Mouse (Mus musculus): ENCODE results near the gene Dusp1. TPM values are rescaled to one million over a fixed set of nuclear protein-coding genes. Genes with fewer than 3 reads are reported as not detected.

Gene Dusp1
- polyA plus RNA-seq, 1 experiment = 71.1 TPM

DNA sequence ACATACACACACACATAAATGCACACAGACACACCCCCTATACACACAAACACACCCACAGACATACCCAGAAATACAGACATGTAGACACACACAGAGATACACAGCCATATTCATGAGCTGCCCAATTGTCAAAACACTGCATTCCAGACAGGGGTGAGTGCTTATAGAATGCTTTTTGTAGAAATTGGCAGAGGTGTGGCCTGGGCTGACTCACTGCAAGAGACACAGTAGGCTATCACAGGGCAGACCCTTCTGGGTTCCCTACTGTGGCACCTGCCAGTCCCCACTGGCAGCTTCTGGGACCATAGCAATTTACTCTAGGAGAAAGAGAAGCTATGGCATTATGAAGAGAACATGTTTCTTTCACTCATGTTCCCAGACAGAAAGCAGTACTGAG, 37.6 kb downstream of the Dusp1 start:
- 0 out of 2 replicates have a peak, but pooled peaks cover 2% of the 10 kb centered on the region for H3K4me1 ChIP-seq (ENCODE audit: control insufficient read depth, insufficient read depth, low read length)
- no peak overlapping the region for H3K4me3 ChIP-seq (ENCODE audit: insufficient read depth, low read length)
- TF ChIP-seq CTCF (IDR thresholded peaks at IDR 0.05; ENCODE audit: extremely low read depth, insufficient read depth, low read length) (no peak), POLR2A (IDR thresholded peaks at IDR 0.05; ENCODE audit: extremely low read depth, insufficient read depth, low read length) (no peak)
- no peak overlapping the region for H3K27ac ChIP-seq (ENCODE audit: insufficient read depth, low read length)

DNA sequence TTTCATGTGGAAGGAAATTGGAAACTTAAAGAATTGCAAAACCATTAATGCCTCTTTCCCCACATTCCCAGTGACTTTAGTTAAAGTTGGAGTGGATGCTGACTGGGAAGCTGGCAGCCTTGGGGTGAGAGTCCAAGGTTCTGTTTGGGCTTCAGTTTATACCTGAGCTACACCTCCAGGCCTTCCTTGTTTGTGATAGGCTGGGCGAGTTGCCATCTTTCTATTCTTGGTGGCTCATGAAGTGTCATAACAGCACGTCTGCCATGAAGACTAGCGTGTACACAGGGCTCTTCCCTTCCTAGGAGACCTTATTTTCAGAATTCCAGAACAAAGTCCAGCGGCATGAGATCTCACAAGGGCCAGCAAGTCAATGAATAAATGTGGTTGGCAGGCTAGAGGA, 39.2 kb downstream of the Dusp1 start:
- Histone ChIP-seq H3K4me3 (ENCODE audit: insufficient read depth, low read length) (no peak overlapping the region), H3K4me1 (ENCODE audit: control insufficient read depth, insufficient read depth, low read length) (no peaks in the 10 kb centered on the region), H3K27ac (ENCODE audit: insufficient read depth, low read length) (no peak overlapping the region)
- TF ChIP-seq POLR2A (IDR thresholded peaks at IDR 0.05; ENCODE audit: extremely low read depth, insufficient read depth, low read length) (no peak), CTCF (IDR thresholded peaks at IDR 0.05; ENCODE audit: extremely low read depth, insufficient read depth, low read length) (no peak)

DNA sequence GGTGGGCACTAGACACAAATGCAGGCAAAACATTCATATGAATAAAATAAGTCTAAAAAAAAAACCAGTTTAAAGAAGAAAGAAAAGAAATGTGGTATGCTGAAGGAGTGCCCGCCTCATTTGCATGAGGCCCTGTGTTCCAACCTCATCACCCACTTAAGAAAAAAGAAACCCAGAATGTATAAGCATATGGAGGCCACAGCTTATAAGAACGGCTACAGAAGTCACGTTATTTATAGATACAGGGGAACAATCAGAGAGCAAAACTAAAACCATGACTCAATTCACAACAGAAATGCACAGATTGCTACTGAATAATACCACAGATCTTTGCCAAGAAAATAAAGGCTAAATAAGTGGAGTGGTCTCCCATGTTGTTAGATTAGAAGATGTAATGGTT, 43.6 kb downstream of the Dusp1 start:
- H3K27ac ChIP-seq (ENCODE audit: insufficient read depth, low read length) = no peak overlapping the region
- H3K4me3 ChIP-seq (ENCODE audit: insufficient read depth, low read length) = no peak overlapping the region
- no peak for TF ChIP-seq POLR2A (IDR thresholded peaks at IDR 0.05; ENCODE audit: extremely low read depth, insufficient read depth, low read length)
- TF ChIP-seq CTCF (IDR thresholded peaks at IDR 0.05; ENCODE audit: extremely low read depth, insufficient read depth, low read length) = no peak
- no peaks in the 10 kb centered on the region for H3K4me1 ChIP-seq (ENCODE audit: control insufficient read depth, insufficient read depth, low read length)

DNA sequence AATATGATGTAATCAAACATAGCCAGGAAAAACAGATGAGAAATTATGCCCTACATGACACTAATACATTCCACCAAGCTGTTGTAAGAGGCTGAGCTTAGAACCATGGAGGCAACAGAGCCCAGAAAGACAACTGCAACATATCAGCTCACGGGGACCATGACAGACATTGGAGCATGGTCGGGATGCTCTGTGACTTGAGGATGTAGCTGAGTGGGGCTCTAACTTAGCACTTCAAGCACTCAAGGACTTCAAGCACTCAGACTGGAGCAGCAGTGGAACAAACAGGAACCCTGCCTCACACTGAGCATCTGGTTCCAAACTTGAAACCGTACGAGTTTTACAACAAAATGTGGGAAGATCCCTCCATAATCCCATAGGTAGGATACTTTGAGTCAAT, 46.3 kb downstream of the Dusp1 start:
- TF ChIP-seq POLR2A (IDR thresholded peaks at IDR 0.05; ENCODE audit: extremely low read depth, insufficient read depth, low read length) (no peak), CTCF (IDR thresholded peaks at IDR 0.05; ENCODE audit: extremely low read depth, insufficient read depth, low read length) (no peak)
- no peak overlapping the region for H3K27ac ChIP-seq (ENCODE audit: insufficient read depth, low read length)
- H3K4me3 ChIP-seq (ENCODE audit: insufficient read depth, low read length) = no peak overlapping the region
- H3K4me1 ChIP-seq (ENCODE audit: control insufficient read depth, insufficient read depth, low read length) = peaks cover 5% of the 10 kb centered on the region; the same call in 1 of the 2 replicates

DNA sequence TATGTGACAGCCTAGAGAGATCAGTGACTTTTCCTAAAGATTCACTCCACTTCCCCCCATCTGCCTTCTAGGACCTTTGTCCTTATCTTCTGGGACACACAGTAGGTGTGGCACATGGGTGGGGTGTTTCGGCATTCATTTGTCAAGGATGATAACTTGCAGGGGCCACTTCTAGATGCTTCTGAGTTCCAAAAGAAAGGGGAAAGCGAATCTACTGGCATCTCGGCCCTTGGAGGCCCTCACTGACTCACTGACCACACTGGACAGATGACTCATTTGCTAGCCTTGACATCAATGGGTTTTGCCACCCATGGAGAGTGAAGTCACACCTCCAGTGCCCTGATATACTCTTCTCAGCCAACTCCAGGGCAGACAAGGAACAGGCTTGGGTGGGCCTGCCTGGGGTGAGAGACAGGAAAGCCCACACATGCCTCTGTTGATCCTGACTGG, 47.3 kb downstream of the Dusp1 start:
- Histone ChIP-seq H3K4me1 (ENCODE audit: control insufficient read depth, insufficient read depth, low read length) (peaks cover 5% of the 10 kb centered on the region; the same call in 1 of the 2 replicates), H3K4me3 (ENCODE audit: insufficient read depth, low read length) (no peak overlapping the region), H3K27ac (ENCODE audit: insufficient read depth, low read length) (no peak overlapping the region)
- no peak for TF ChIP-seq CTCF (IDR thresholded peaks at IDR 0.05; ENCODE audit: extremely low read depth, insufficient read depth, low read length)
- no peak for TF ChIP-seq POLR2A (IDR thresholded peaks at IDR 0.05; ENCODE audit: extremely low read depth, insufficient read depth, low read length)

DNA sequence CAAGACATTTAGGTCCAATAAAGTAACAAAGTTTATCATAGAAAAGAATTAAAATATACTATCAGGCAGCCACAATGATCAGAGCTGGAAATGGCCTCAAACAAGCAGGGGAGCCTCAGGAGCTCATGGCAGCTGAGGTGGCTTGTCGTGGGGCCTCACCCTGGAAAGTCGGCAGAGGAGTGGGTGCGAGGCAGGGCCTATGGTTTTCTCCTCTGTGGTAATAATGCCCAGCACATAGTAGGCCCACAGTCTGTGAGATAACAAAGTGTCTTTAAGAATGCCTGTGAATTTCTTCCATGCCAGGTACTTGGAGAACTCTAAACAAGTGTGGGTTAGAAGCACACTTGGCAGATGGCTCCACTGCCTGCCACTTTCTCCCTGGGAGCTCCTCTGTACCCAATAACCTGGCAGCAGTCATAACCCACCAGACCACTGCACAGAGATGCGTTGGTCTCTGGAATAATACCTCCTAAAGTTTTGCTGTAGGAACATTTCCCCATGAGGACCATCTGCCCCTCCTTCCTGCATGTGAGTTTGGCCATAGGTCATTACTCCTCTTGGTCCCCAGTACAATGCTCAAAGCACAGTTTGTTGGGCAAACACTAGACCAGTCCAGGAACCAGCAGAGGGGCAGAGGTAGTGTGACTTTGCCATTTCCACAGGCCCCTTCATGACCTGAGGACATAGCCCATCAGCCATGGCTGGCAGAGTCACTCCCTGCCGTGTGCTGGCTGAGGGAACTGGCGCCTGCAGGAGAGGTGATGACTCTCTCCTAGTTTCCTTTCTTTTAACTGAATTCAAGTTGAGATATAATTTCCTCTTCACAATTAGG, 48.3 kb downstream of the Dusp1 start:
- no peak overlapping the region for H3K4me3 ChIP-seq (ENCODE audit: insufficient read depth, low read length)
- peaks cover 5% of the 10 kb centered on the region; the same call in 1 of the 2 replicates for H3K4me1 ChIP-seq (ENCODE audit: control insufficient read depth, insufficient read depth, low read length)
- no peak overlapping the region for H3K27ac ChIP-seq (ENCODE audit: insufficient read depth, low read length)
- TF ChIP-seq POLR2A (IDR thresholded peaks at IDR 0.05; ENCODE audit: extremely low read depth, insufficient read depth, low read length) (no peak), CTCF (IDR thresholded peaks at IDR 0.05; ENCODE audit: extremely low read depth, insufficient read depth, low read length) (no peak)

DNA sequence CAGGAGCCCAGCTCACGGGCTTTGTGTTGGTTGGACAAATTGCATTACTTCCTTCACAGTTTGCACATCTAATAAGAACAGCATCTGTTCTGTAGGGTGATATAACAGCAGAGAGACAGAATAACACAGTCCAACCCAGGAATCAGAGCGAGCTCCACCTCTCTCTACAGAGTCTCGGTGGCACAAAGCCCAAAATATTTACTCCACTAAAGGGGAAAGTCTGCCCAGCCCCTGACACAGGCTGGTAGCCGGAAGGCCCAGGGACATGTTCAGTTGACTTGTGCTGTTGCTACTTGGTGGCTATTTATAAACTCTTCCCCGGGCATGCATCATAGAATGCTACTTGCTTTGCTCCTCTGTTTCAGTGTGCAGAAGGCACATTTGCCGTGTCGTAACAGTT, 49.0 kb downstream of the Dusp1 start:
- Histone ChIP-seq H3K27ac (ENCODE audit: insufficient read depth, low read length) (no peak overlapping the region), H3K4me3 (ENCODE audit: insufficient read depth, low read length) (no peak overlapping the region), H3K4me1 (ENCODE audit: control insufficient read depth, insufficient read depth, low read length) (peaks cover 5% of the 10 kb centered on the region; the same call in 1 of the 2 replicates)
- TF ChIP-seq CTCF (IDR thresholded peaks at IDR 0.05; ENCODE audit: extremely low read depth, insufficient read depth, low read length) (no peak), POLR2A (IDR thresholded peaks at IDR 0.05; ENCODE audit: extremely low read depth, insufficient read depth, low read length) (no peak)

DNA sequence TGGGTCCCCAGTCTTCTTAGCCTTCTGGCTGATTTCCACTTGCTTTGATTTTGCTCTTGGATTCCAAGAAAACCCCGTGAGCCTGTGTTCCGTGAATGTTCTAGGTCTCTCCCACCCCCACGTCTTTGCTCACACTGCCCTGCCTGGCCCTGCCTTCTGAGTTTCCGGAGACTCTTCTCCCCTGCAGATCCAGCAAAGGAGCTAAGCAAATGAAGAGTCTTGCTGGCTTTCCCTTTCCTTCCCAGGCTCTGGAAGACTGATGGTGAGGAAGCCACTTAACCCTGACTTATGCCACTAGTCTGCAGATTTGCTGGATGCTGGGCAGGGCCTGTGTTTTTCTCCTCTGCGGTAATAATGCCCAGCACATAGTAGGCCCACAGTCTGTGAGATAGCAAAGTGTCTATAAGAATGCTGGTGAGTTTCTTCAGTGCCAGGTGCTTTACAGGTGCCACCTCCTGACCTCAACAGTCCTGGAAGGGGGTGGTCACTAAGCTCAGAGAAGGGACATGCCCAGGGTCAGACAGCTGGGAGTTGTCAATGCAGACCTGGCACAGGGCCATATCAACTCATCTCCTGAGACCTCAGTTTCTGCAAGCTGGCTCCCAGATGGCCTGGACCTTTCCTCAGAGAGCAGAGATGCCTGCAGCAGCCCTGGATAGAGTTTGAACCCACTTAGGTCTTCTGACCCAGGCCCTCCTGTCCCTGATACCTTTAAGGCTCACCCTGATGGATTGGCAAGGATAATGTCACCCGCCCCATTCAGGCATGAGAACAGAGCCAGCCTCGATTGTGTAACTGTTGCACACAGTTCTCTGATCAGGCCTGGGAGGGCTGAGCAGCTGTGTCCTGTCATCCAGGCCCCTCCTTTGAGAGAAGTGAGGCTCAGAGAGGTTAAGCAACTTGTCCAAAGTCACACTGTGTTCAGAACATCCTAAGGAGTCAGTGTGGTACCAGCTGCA, 49.8 kb downstream of the Dusp1 start:
- Histone ChIP-seq H3K4me3 (ENCODE audit: insufficient read depth, low read length) (no peak overlapping the region), H3K27ac (ENCODE audit: insufficient read depth, low read length) (no peak overlapping the region), H3K4me1 (ENCODE audit: control insufficient read depth, insufficient read depth, low read length) (peaks cover 5% of the 10 kb centered on the region; the same call in 1 of the 2 replicates)
- TF ChIP-seq CTCF (IDR thresholded peaks at IDR 0.05; ENCODE audit: extremely low read depth, insufficient read depth, low read length) (no peak), POLR2A (IDR thresholded peaks at IDR 0.05; ENCODE audit: extremely low read depth, insufficient read depth, low read length) (no peak)

DNA sequence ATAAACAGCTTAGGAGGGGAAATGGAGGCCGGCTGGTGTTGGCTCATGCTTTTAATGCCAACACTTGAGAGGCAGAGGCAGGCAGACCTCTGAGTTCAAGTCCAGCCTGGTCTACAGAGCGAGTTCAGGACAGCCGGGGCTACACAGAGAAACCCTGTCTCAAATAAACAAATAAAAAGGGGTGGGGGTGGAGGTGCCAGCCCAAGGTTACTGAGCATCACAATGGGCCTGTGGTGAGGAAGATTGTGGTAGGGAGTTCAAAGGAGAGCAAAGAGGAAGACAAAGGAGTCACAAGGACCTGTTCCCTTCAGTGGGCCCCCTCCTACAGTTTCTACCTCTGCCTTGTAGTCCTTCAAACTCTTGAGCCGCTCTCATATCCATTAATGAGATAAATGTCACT, 50.7 kb downstream of the Dusp1 start:
- H3K4me3 ChIP-seq (ENCODE audit: insufficient read depth, low read length) = no peak overlapping the region
- no peak overlapping the region for H3K27ac ChIP-seq (ENCODE audit: insufficient read depth, low read length)
- H3K4me1 ChIP-seq (ENCODE audit: control insufficient read depth, insufficient read depth, low read length) = peaks cover 5% of the 10 kb centered on the region; the same call in 1 of the 2 replicates
- no peak for TF ChIP-seq CTCF (IDR thresholded peaks at IDR 0.05; ENCODE audit: extremely low read depth, insufficient read depth, low read length)
- TF ChIP-seq POLR2A (IDR thresholded peaks at IDR 0.05; ENCODE audit: extremely low read depth, insufficient read depth, low read length) = no peak
